Mouse (Mus musculus) heart, embryonic 14.5 days (tissue): ENCODE measurements around the gene Hmga1b. TPM values are rescaled to one million over a fixed set of nuclear protein-coding genes. Genes with fewer than 3 reads are reported as not detected.
"Not testable (repeated sequence)": the region's sequence is repeated elsewhere in the genome, so short reads cannot be mapped to it uniquely, and the experiment has no call there.

Experiments used
- ATAC-seq: fragments of 200-750 bp; cut with Nextera tagmentation; 2 replicates; pipeline ENCODE4 v1.8.0; 2017; ENCODE audit warnings: low read depth, moderate TSS enrichment; ENCODE audit not compliant: insufficient number of reproducible peaks, insufficient read depth, low FRiP score
- H3K27ac ChIP-seq, 2 experiments: fragments of 200-500 bp in 1 of 2; fragments of 300-500 bp in 1 of 2; sonication (generic) in 1 of 2; replicated peaks in 1 of 2; 2 replicates each; pipeline ENCODE4 v1.5.1; 2012 to 2014; ENCODE audit warnings: low read depth in 2 of 2, low read length in 2 of 2, control low read depth in 1 of 2, mild to moderate bottlenecking in 1 of 2, mixed read lengths in 1 of 2; ENCODE audit not compliant: control insufficient read depth in 1 of 2, insufficient read depth in 1 of 2
- H3K27me3 ChIP-seq: fragments of 300-500 bp; sonication (generic); 2 replicates; pipeline ENCODE4 v1.6.1; 2014; ENCODE audit warnings: mild to moderate bottlenecking, low read length, control low read depth; ENCODE audit not compliant: control insufficient read depth, insufficient read depth
- H3K36me3 ChIP-seq: fragments of 300-500 bp; sonication (generic); 2 replicates; pipeline ENCODE4 v1.6.1; 2014; ENCODE audit warnings: mild to moderate bottlenecking, control low read depth, low read length, mixed read lengths; ENCODE audit not compliant: control insufficient read depth, insufficient read depth
- H3K4me1 ChIP-seq, 2 experiments: fragments of 200-500 bp in 1 of 2; fragments of 300-500 bp in 1 of 2; sonication (generic) in 1 of 2; 2 replicates each; pipeline ENCODE4 v1.6.1; 2012 to 2014; ENCODE audit warnings: low read length in 2 of 2, control low read depth in 1 of 2, mixed read lengths in 1 of 2; ENCODE audit not compliant: control insufficient read depth in 2 of 2, insufficient read depth in 2 of 2
- H3K4me2 ChIP-seq: fragments of 300-500 bp; sonication (generic); 2 replicates; pipeline ENCODE4 v1.6.1; 2014; ENCODE audit warnings: mild to moderate bottlenecking, low read length
- H3K4me3 ChIP-seq, 2 experiments: fragments of 200-500 bp in 1 of 2; fragments of 300-500 bp in 1 of 2; sonication (generic) in 1 of 2; 2 replicates each; pipeline ENCODE4 v1.5.1; 2012 to 2014; ENCODE audit warnings: low read length in 2 of 2, mild to moderate bottlenecking in 2 of 2, control low read depth in 1 of 2, low read depth in 1 of 2, moderate library complexity in 1 of 2; ENCODE audit not compliant: control insufficient read depth in 1 of 2, insufficient read depth in 1 of 2
- H3K9ac ChIP-seq: fragments of 300-500 bp; sonication (generic); 2 replicates; pipeline ENCODE4 v1.6.1; 2014; ENCODE audit warnings: mild to moderate bottlenecking, low read length
- H3K9me3 ChIP-seq: fragments of 300-500 bp; sonication (generic); 2 replicates; pipeline ENCODE4 v1.6.1; 2016; ENCODE audit warnings: low read length, control low read depth; ENCODE audit not compliant: control insufficient read depth
- WGBS: fragments of 180-500 bp; shearing (Covaris S2); extraction: QIAGEN DNeasy Blood & Tissue Kit; methylation state at CpG from one replicate; pipeline ENCODE4 v1.1.7; 2014; 5-methylcytosine and 5-hydroxymethylcytosine counted together
- polyA plus RNA-seq: library from polyadenylated mRNA; unstranded; fragments of >200 nt; fragmentation: Nextera tagmentation; extraction: Ambion mirVana; gene quantifications from 2 replicates; pipeline ENCODE4 v1.2.1, GENCODE M21; 2014

The Hmga1b gene
- polyA plus RNA-seq, 1 experiment from 2014 or later = 2.9 TPM

- Histone ChIP-seq H3K27me3 (peaks cover 22% of the 10 kb centered on the region; the same call in 1 of the 2 replicates), H3K27ac (no peak overlapping the region), H3K9ac (peak overlapping the region; percentile 47), H3K36me3 (no peaks in the 10 kb centered on the region), H3K4me3 (no peak overlapping the region), H3K4me1 (peaks cover 6 to 7% of the 10 kb centered on the region in 2 experiments), H3K4me2 (peak overlapping the region; percentile 41), H3K9me3 (peaks cover 17% of the 10 kb centered on the region)
- ATAC-seq = no peak
- 51% methylated on average over 14 of the region's 14 CpGs for whole genome bisulfite sequencing
Observed at GRCm38 (mm10) chr11:120761811-120762671, 553 bp upstream of the Hmga1b start.

DNA sequence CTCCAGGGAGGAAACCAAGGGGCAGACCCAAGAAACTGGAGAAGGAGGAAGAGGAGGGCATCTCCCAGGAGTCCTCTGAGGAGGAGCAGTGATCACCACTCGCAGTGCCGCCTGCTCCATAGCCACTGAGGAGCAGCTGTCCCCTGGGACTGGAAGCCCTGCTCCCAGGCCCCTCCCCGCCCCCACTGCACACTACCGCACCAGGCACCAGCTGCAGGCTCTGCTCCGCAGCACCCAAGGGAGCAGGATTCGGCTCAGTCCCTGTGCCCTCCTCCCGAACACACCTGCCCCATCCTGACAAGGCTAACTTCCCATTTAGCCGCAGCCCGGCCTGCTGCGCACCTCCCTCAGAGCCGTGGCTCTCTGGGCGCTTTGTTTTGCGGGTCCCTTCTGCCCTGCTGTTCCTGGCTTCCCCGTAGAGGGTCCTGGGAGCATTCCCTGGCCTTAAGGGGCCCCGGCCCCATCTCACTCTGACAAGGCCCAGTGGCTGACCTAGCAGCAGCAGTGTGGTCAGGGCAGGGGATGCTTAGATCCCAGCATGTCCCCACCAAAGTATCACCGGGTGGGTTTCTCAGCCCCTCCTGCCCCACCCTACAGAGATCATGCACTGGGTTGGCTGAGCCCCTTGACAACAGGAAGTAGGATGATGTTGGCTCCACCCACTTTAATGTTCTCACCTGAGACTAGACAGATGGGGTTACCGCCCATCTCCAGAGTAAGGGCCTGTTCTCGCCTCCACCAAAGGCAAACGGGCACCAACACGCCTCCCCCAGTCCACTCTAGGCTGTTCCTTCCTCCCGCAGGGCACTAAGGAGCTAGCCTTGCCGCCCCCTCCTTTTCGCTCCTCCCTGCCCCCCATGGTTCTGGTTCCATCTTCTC, 766 bp downstream of the Hmga1b start:
- not testable (repeated sequence) for H3K4me1 ChIP-seq, H3K4me3 ChIP-seq, H3K9me3 ChIP-seq, H3K27ac ChIP-seq, H3K9ac ChIP-seq, ATAC-seq, H3K36me3 ChIP-seq
- H3K4me2 ChIP-seq = peak overlapping the region; percentile 41
- peaks cover 22% of the 10 kb centered on the region; the same call in 1 of the 2 replicates for H3K27me3 ChIP-seq
- 16% methylated on average over 6 of the region's 23 CpGs for WGBS

DNA sequence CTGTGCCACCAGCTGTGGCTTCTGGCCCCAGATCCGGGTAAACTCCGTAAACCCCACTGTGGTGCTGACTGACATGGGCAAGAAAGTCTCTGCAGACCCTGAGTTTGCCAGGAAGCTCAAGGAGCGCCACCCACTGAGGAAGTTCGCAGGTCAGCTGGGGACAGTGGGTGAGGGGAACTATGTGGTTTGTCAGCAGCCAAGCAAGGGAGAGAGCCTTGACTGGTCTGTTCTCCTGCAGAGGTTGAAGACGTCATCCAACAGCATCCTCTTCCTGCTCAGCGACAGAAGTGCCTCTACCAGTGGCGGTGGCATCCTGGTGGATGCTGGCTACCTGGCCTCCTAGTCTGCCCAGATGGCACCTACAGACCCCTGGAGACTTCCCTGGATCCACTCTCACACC, 4.4 kb downstream of the Hmga1b start:
- H3K9ac ChIP-seq, H3K9me3 ChIP-seq, H3K4me1 ChIP-seq, ATAC-seq, H3K4me2 ChIP-seq, H3K27ac ChIP-seq, H3K36me3 ChIP-seq, H3K4me3 ChIP-seq: not testable (repeated sequence)
- H3K27me3 ChIP-seq = peaks cover 16% of the 10 kb centered on the region; the same call in 1 of the 2 replicates
- WGBS = 43% methylated on average over 4 of the region's 7 CpGs

DNA sequence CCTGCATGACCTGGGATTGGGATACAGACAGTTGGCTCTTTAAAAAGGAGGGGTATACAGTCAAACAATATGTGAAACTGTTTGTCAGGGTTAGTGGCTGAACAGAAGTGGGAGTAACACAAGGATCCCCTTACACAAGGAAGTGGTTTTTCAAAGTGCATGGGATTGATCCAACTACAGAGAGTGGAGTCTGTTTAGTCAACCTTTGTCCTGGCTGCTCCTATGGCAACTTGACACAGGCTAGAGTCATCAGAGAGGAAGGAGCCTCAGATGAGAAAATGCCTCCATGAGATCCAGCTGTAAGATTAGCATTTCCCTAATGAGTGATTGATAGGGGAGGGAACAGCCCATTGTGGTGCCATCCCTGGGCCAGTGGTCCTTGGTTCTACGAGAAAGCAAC, 5.6 kb downstream of the Hmga1b start:
- Histone ChIP-seq H3K9ac (no peak overlapping the region), H3K9me3 (no peaks in the 10 kb centered on the region), H3K27me3 (peaks cover 11% of the 10 kb centered on the region; the same call in 1 of the 2 replicates), H3K36me3 (no peaks in the 10 kb centered on the region), H3K4me2 (no peak overlapping the region), H3K4me1 (no peaks in the 10 kb centered on the region), H3K27ac (no peak overlapping the region), H3K4me3 (no peak overlapping the region)
- 56% methylated on average over 1 of the region's 1 CpGs for WGBS
- no peak for ATAC-seq

DNA sequence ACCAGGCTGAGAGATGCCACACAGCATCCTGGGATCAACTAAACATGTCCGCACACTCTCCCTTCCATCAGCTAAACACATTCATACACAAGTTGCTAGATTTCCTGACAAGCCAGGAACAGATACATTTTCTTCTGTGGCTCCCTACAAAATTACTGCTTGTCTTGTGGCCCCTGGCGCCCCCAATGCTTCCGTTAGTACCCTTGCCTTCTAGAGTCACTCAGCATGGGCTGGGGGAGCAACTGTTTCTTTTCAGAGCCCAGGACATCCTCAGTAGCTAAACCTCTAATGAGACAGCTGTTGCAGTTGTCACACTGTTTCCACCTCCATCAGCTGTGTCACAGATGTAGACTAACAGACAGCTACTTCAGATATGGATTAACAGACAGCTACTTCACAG, 10.2 kb downstream of the Hmga1b start:
- Histone ChIP-seq H3K9me3 (no peaks in the 10 kb centered on the region), H3K9ac (no peak overlapping the region), H3K27me3 (no peaks in the 10 kb centered on the region), H3K27ac (no peak overlapping the region), H3K4me3 (no peak overlapping the region), H3K4me1 (no peaks in the 10 kb centered on the region), H3K4me2 (no peak overlapping the region), H3K36me3 (no peaks in the 10 kb centered on the region)
- ATAC-seq = no peak
- WGBS = 55% methylated on average over 3 of the region's 3 CpGs

DNA sequence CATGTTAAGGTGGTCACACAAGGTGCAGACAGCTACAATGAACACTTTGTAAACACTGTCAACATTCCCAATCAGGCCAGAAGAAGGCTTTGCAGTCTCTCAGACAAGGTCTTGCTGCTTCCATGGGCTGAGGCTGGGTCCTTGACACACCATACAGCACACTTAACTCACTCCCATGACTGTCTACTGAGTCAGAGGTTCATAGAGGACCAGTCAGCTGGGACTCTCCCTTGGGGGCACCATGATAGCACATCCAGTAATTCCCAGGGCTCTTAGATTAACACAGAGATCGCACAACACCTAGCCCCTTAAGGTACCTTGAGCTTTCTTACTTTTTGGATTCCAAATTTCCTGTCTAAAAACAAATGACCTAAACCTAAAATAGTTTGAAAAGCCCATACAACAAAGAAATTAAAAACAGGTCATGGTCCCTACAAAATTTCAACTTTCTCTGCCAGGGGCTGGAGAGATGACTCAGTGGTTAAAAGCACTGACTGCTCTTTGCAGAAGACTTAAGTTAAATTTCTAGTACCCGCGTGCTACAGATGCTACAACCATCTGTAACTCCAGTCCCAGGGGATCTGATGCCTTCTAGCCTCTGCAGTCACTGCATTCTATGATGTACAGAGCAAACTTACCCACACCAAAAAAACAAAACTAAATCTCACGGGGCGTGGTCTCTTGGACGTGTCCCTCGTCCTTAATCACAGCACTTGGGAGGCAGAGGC, 11.0 kb downstream of the Hmga1b start:
- whole genome bisulfite sequencing = 84% methylated on average over 7 of the region's 7 CpGs

GRCm38 (mm10) chr11:120775774-120776469, 13.3 kb downstream of the Hmga1b start:
- Histone ChIP-seq H3K27me3 (no peaks in the 10 kb centered on the region), H3K27ac (no peak overlapping the region), H3K9me3 (no peaks in the 10 kb centered on the region), H3K36me3 (peaks cover 6% of the 10 kb centered on the region), H3K4me1 (no peaks in the 10 kb centered on the region), H3K4me3 (no peak overlapping the region), H3K9ac (no peak overlapping the region), H3K4me2 (no peak overlapping the region)
- peak; percentile 48; the same call in 1 of the 2 replicates for ATAC-seq
- 27% methylated on average over 15 of the region's 15 CpGs for WGBS

More for the DNA sequence above, 11.0 kb downstream of the Hmga1b start:
- ATAC-seq = no peak
- no peak overlapping the region for H3K9ac ChIP-seq
- H3K4me2 ChIP-seq = no peak overlapping the region
- H3K4me1 ChIP-seq = no peaks in the 10 kb centered on the region
- no peaks in the 10 kb centered on the region for H3K36me3 ChIP-seq
- H3K27me3 ChIP-seq = no peaks in the 10 kb centered on the region
- no peak overlapping the region for H3K27ac ChIP-seq
- no peak overlapping the region for H3K4me3 ChIP-seq
- H3K9me3 ChIP-seq = no peaks in the 10 kb centered on the region
